Mouse (Mus musculus) lung, adult 2 months (tissue): ENCODE data around the gene Herpud2.

Experiments used
- CTCF ChIP-seq: fragments of 200-500 bp; IDR thresholded peaks from 2 replicates; pipeline ENCODE4 v1.5.1; 2011; ENCODE audit warnings: mild to moderate bottlenecking, low read length, control low read depth; ENCODE audit not compliant: insufficient read depth
- POLR2A ChIP-seq: fragments of 200-500 bp; IDR thresholded peaks from 2 replicates; pipeline ENCODE4 v1.6.1; 2011; ENCODE audit warnings: low read depth, mild to moderate bottlenecking, control low read depth, low read length, borderline replicate concordance; ENCODE audit errors: extremely low read depth

DNA sequence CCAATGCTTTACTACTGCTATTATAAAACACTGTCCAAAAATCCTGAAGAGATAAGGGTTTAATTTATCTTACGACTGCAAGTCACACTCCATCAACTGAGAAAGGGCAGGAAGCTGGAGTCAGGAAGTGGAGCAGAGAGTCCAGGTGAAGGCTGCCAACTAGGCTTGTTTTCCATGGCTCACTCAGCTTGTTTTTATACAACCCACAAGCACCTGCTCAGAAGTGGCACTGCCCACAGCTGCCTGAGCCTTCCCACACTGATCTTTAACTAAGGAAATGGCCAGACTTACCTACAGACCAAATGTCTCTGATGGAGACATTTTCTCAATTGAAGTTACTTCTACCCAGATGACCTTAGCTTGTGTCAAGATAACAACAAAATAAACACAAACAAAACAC, 11.3 kb downstream of the Herpud2 start:
- TF ChIP-seq CTCF (no peak), POLR2A (no peak)
